Mouse (Mus musculus) hindbrain, postnatal 0 days (tissue): ENCODE measurements around the gene 4930564D02Rik. TPM values are rescaled to one million over a fixed set of nuclear protein-coding genes. Genes with fewer than 3 reads are reported as not detected.

ENCODE experiments used
- ATAC-seq: fragments of 200-750 bp; cut with Nextera tagmentation; 2 replicates; pipeline ENCODE4 v1.8.0; 2017; ENCODE audit warnings: mild to moderate bottlenecking, moderate TSS enrichment, moderate library complexity
- DNase-seq: peaks from one replicate; pipeline ENCODE4 v3.0.0-alpha.2; 2015; ENCODE audit warnings: low spot score
- H3K27ac ChIP-seq: fragments of 300-500 bp; sonication (generic); 2 replicates; pipeline ENCODE4 v1.5.1; 2014; ENCODE audit warnings: mild to moderate bottlenecking
- H3K27me3 ChIP-seq: fragments of 300-500 bp; sonication (generic); 2 replicates; pipeline ENCODE4 v1.6.1; 2014; ENCODE audit warnings: low read length, mixed read lengths; ENCODE audit not compliant: insufficient read depth
- H3K36me3 ChIP-seq: fragments of 300-500 bp; sonication (generic); 2 replicates; pipeline ENCODE4 v1.6.1; 2014; ENCODE audit warnings: low read length, mixed read lengths; ENCODE audit not compliant: insufficient read depth
- H3K4me1 ChIP-seq: fragments of 300-500 bp; sonication (generic); 2 replicates; pipeline ENCODE4 v1.6.1; 2014; ENCODE audit warnings: antibody characterized with exemption, low read length, mixed read lengths; ENCODE audit not compliant: insufficient read depth
- H3K4me2 ChIP-seq: fragments of 300-500 bp; sonication (generic); 2 replicates; pipeline ENCODE4 v1.6.1; 2014; ENCODE audit warnings: low read depth, mild to moderate bottlenecking, low read length, moderate library complexity, mixed read lengths
- H3K4me3 ChIP-seq: fragments of 300-500 bp; sonication (generic); 2 replicates; pipeline ENCODE4 v1.5.1; 2014; ENCODE audit warnings: low read length
- H3K9ac ChIP-seq: fragments of 300-500 bp; sonication (generic); replicated peaks from 2 replicates; pipeline ENCODE4 v1.6.1; 2014; ENCODE audit warnings: mild to moderate bottlenecking, low read length, moderate library complexity, mixed read lengths
- H3K9me3 ChIP-seq: fragments of 300-500 bp; sonication (generic); 2 replicates; pipeline ENCODE4 v1.6.1; 2016; ENCODE audit warnings: low read length, mixed read lengths
- CTCF ChIP-seq: IDR thresholded peaks from 2 replicates; pipeline ENCODE4 v1.5.1; 2016; ENCODE audit warnings: antibody characterized with exemption, control low read depth, low read depth
- WGBS: fragments of 180-500 bp; shearing (Covaris S2); extraction: QIAGEN DNeasy Blood & Tissue Kit; methylation state at CpG from one replicate; pipeline ENCODE4 v1.1.7; 2014; 5-methylcytosine and 5-hydroxymethylcytosine counted together
- polyA plus RNA-seq: library from polyadenylated mRNA; unstranded; fragments of >200 nt; fragmentation: Nextera tagmentation; extraction: Ambion mirVana; gene quantifications from 2 replicates; pipeline ENCODE4 v1.2.1, GENCODE M21; 2015
- total RNA-seq: library from RNA; depleted of rRNA; stranded (reverse); fragments of >200 nt; gene quantifications from 2 replicates; pipeline ENCODE4 v1.2.3, GENCODE M21; 2014

Gene 4930564D02Rik
- total and polyA plus RNA-seq, 2 experiments from 2014 or later: not detected

DNA sequence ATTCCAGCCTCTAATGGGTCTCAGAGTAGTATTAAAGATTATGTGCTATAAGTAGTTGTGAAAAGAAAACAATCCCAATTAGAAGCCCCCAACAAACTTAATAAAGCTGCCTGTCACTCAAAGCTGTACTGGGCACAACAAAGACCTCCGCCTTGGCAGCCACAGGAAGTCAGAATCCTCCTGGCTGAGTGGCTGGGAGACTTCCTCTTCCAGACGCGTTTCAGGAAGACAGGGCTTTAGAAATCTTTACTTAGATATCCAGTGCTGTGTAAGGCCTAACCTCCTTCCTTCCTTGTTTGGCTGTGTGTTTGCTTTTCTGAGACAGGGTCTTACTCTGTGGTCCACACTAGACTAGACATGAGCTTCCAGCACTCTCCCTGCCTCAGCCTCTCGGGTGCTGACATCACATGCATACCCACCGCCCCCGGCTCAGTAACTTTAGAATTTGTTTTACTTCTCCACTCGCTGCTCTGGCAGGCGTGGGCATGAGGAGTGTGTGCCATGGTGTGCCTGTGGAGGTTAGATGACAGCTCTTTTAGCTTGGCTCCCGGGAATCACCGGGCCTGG is 30.3 kb upstream of the 4930564D02Rik start:
- Histone ChIP-seq H3K4me2 (no peak overlapping the region), H3K27ac (no peak overlapping the region), H3K27me3 (no peaks in the 10 kb centered on the region), H3K36me3 (peaks cover 37% of the 10 kb centered on the region), H3K4me3 (no peak overlapping the region), H3K9me3 (no peaks in the 10 kb centered on the region), H3K4me1 (no peaks in the 10 kb centered on the region), H3K9ac (no peak overlapping the region)
- ATAC-seq: no peak
- DNase-seq: no peak
- no peak for TF ChIP-seq CTCF
- WGBS: 81% methylated on average over 10 of the region's 10 CpGs

DNA sequence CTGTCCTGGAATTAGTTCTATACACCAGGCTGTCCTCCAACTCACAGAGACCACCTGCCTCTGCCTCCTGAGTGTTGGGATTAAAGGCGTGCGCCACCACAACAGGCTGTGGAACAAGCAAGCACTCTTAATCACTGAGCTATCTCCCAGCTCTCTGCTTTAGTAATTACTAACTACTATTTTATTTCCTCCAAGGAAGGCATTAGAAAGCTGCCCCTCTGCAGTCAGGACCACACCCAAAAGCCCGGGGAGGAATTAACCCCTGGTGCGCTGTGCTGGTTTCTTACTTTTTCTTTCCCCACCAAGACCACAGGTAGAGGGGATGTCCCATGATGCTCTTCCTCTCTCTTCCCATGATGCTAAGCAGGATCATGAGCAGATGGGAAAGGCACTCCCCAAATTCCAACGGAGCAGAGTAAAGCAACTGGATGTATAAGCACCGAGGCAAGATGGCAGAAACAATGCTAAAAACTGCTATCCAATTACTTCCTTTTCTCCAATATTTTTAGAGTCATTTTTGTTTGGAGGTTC is 29.3 kb upstream of the 4930564D02Rik start:
- Histone ChIP-seq H3K4me1 (no peaks in the 10 kb centered on the region), H3K4me3 (no peak overlapping the region), H3K27ac (no peak overlapping the region), H3K4me2 (no peak overlapping the region), H3K9ac (no peak overlapping the region), H3K9me3 (no peaks in the 10 kb centered on the region), H3K27me3 (no peaks in the 10 kb centered on the region), H3K36me3 (peaks cover 30% of the 10 kb centered on the region)
- 90% methylated on average over 6 of the region's 6 CpGs for WGBS
- no peak for TF ChIP-seq CTCF
- DNase-seq: no peak
- ATAC-seq: no peak

DNA sequence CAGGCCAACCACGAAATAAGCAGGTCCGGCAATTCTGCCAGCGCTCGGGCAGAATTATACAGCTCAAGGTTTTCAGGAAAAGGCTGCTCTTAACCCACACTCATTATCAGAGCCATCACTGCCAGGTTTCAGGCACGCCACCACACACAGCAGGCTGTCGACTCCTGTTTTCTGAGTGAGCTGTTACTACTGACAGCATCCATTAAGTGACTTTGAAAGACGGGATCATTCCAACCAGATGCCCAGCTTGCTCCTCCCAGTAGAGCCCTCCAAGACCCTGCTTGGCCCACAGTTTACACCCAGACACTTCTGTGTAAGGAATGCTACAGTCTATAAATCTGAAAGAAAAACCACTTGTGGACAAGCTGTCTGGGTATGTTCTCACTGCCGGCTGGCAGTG is 26.6 kb upstream of the 4930564D02Rik start:
- no peak overlapping the region for H3K4me3 ChIP-seq
- DNase-seq (peak; percentile 35), ATAC-seq (0 out of 2 replicates have a peak, but pooled peaks have one; percentile 50)
- H3K4me1 ChIP-seq: 0 out of 2 replicates have a peak, but pooled peaks cover 3% of the 10 kb centered on the region
- WGBS: 37% methylated on average over 8 of the region's 8 CpGs
- no peaks in the 10 kb centered on the region for H3K9me3 ChIP-seq
- peaks cover 13% of the 10 kb centered on the region; the same call in 1 of the 2 replicates for H3K36me3 ChIP-seq
- no peak overlapping the region for H3K4me2 ChIP-seq
- no peaks in the 10 kb centered on the region for H3K27me3 ChIP-seq
- no peak for TF ChIP-seq CTCF
- no peak overlapping the region for H3K9ac ChIP-seq
- H3K27ac ChIP-seq: peak overlapping the region; percentile 8; the same call in 1 of the 2 replicates

DNA sequence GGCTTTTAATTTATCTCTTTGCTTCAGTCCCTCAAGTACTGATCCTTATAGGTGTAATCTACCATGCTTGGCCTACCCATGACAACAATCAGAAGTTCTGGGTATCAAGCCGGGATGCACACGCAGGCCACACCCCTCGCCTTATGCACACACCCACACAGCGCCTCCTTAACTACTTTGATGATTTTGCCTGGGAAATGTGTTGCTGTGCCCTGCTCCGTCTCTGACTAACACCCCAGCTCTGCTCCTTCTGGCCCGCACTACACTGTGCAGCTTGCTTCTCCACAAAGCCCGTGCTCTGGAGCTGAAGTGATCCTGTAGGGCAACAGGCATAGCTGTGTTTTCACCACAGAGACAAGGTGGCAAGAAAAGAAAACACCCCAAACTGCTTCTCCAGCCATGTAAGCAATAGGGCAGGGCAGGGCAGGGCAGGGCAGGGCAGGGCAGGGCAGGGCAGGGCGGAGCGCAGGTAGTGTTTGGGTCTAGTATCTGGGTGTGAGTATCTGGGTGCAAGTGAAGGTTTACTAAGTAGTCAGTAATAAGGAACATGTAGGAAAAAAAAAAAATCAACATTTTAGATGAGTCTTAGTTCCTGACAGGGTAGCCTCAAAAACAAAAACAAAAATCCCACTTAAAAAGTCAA is 25.5 kb upstream of the 4930564D02Rik start:
- H3K4me3 ChIP-seq: no peak overlapping the region
- 93% methylated on average over 9 of the region's 9 CpGs for WGBS
- H3K27me3 ChIP-seq: no peaks in the 10 kb centered on the region
- H3K9ac ChIP-seq: no peak overlapping the region
- H3K9me3 ChIP-seq: no peaks in the 10 kb centered on the region
- no peak for ATAC-seq
- H3K4me1 ChIP-seq: 0 out of 2 replicates have a peak, but pooled peaks cover 3% of the 10 kb centered on the region
- H3K4me2 ChIP-seq: no peak overlapping the region
- no peak for TF ChIP-seq CTCF
- no peak for DNase-seq
- H3K27ac ChIP-seq: no peak overlapping the region
- H3K36me3 ChIP-seq: peaks cover 6% of the 10 kb centered on the region; the same call in 1 of the 2 replicates

DNA sequence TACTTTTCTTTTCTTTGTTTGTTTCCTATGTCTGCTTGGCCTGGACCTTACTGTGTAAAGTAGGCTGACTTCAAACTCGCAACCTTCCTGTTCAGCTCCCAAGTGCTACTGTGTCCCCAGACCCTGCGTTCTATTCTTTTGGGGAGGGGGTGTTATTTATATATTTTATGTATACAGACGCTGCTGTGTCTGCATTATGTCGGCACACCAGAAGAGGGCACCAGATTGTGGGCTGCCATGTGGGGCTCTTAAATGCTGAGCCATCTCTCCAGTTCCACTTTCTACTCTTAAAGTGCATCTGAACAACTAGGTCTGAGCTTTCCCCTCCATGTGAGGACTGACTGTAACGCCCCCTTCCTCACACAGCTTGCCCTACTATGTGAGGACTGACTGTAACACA is 22.9 kb upstream of the 4930564D02Rik start:
- Histone ChIP-seq H3K9ac (no peak overlapping the region), H3K9me3 (no peaks in the 10 kb centered on the region), H3K4me1 (0 out of 2 replicates have a peak, but pooled peaks cover 3% of the 10 kb centered on the region), H3K4me2 (no peak overlapping the region), H3K27me3 (no peaks in the 10 kb centered on the region), H3K4me3 (no peak overlapping the region), H3K36me3 (no peaks in the 10 kb centered on the region), H3K27ac (no peak overlapping the region)
- ATAC-seq: no peak
- TF ChIP-seq CTCF: peak; percentile 5; the same call in 1 of the 2 replicates
- no peak for DNase-seq
- 93% methylated on average over 5 of the region's 5 CpGs for WGBS

DNA sequence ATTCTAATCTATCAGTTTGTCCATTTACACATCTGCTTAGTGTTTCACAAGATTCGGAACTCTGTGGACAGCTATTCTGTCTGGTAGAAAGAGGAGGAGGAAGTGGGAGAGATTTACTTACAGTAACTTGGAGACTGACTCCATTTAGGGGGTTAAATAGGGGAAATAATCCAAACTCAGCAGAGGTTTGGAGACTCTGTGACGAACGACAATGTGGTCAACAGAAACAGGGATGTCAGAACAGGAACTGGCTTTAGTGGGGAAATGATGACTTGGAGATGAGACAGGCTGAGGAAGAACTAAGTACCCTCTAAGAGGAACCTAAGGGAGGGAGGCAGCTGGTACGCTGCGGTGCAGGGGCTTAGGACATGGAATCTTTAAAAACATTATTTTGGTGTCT is 19.8 kb upstream of the 4930564D02Rik start:
- no peaks in the 10 kb centered on the region for H3K27me3 ChIP-seq
- no peak for TF ChIP-seq CTCF
- no peak overlapping the region for H3K27ac ChIP-seq
- H3K4me3 ChIP-seq: no peak overlapping the region
- H3K36me3 ChIP-seq: no peaks in the 10 kb centered on the region
- ATAC-seq (no peak), DNase-seq (no peak)
- H3K4me2 ChIP-seq: no peak overlapping the region
- peaks cover 12% of the 10 kb centered on the region for H3K4me1 ChIP-seq
- H3K9me3 ChIP-seq: no peaks in the 10 kb centered on the region
- H3K9ac ChIP-seq: no peak overlapping the region
- WGBS: 75% methylated on average over 5 of the region's 5 CpGs

DNA sequence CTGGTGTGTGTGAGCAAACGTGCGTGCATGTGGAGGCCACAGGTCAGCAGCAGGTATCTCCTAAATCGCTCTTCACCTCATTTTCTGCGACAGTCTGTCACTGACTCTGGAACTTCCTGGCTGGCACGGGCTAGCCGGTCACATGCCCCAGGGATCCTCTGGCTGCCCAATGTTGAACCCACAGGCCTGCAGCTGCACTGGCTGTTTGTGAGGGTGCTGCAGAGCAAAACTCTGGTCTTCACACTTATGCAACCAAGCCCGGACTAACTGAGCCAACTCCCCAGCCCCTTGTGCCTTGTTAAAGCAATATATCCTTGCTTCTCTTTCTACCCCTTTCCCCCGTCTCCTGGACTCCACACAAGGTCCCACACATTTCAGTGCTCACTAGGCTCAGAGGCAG is 19.0 kb upstream of the 4930564D02Rik start:
- Histone ChIP-seq H3K27me3 (no peaks in the 10 kb centered on the region), H3K36me3 (no peaks in the 10 kb centered on the region), H3K4me2 (no peak overlapping the region), H3K4me1 (peaks cover 12% of the 10 kb centered on the region), H3K4me3 (no peak overlapping the region), H3K27ac (no peak overlapping the region), H3K9me3 (no peaks in the 10 kb centered on the region), H3K9ac (no peak overlapping the region)
- TF ChIP-seq CTCF: no peak
- no peak for ATAC-seq
- no peak for DNase-seq
- 74% methylated on average over 8 of the region's 8 CpGs for WGBS
